Mouse (Mus musculus): Measurements from ENCODE around the gene Ipo13. TPM values are rescaled to one million over a fixed set of nuclear protein-coding genes. Genes with fewer than 3 reads are reported as not detected.

The Ipo13 gene
- polyA plus RNA-seq, 1 experiment from 2014 or later: 46.0 TPM

GRCm38 (mm10) chr4:117913421-117913820 lies 1.4 kb downstream of the Ipo13 start:
- Histone ChIP-seq H3K27me3 (no peaks in the 10 kb centered on the region), H3K4me3 (peak overlapping the region; percentile 66), H3K27ac (no peak overlapping the region), H3K4me1 (peaks cover 44% of the 10 kb centered on the region), H3K9me3 (no peaks in the 10 kb centered on the region), H3K4me2 (peak overlapping the region; percentile 100), H3K36me3 (peaks cover 32% of the 10 kb centered on the region), H3K9ac (peak overlapping the region; percentile 84)
- ATAC-seq (ENCODE audit: insufficient number of reproducible peaks, insufficient read depth, low FRiP score, low TSS enrichment, low read depth): no peak
- 54% methylated on average over 3 of the region's 3 CpGs for WGBS

GRCm38 (mm10) chr4:117912685-117913273 lies 2.0 kb downstream of the Ipo13 start:
- no peaks in the 10 kb centered on the region for H3K27me3 ChIP-seq
- peak overlapping the region; percentile 100 for H3K4me2 ChIP-seq
- ATAC-seq (ENCODE audit: insufficient number of reproducible peaks, insufficient read depth, low FRiP score, low TSS enrichment, low read depth): no peak
- 38% methylated on average over 7 of the region's 7 CpGs for WGBS
- H3K9me3 ChIP-seq: no peaks in the 10 kb centered on the region
- no peak overlapping the region for H3K27ac ChIP-seq
- H3K4me3 ChIP-seq: peak overlapping the region; percentile 66; the same call in 1 of the 2 replicates
- H3K9ac ChIP-seq: peak overlapping the region; percentile 84; the same call in 1 of the 2 replicates
- H3K36me3 ChIP-seq: peaks cover 37% of the 10 kb centered on the region
- peaks cover 44% of the 10 kb centered on the region for H3K4me1 ChIP-seq

- no peak overlapping the region for H3K4me2 ChIP-seq
- H3K27me3 ChIP-seq: no peaks in the 10 kb centered on the region
- H3K9me3 ChIP-seq: no peaks in the 10 kb centered on the region
- H3K4me1 ChIP-seq: peaks cover 44% of the 10 kb centered on the region
- WGBS: 91% methylated on average over 13 of the region's 13 CpGs
- peaks cover 38% of the 10 kb centered on the region for H3K36me3 ChIP-seq
- no peak for ATAC-seq (ENCODE audit: insufficient number of reproducible peaks, insufficient read depth, low FRiP score, low TSS enrichment, low read depth)
- H3K4me3 ChIP-seq: no peak overlapping the region; the same call in 1 of the 2 replicates
- H3K27ac ChIP-seq: no peak overlapping the region
- H3K9ac ChIP-seq: peak overlapping the region; percentile 84; the same call in 1 of the 2 replicates
Observed at GRCm38 (mm10) chr4:117912131-117912561, 2.7 kb downstream of the Ipo13 start.

- Histone ChIP-seq H3K9me3 (no peaks in the 10 kb centered on the region), H3K9ac (no peak overlapping the region)
- WGBS: 74% methylated on average over 8 of the region's 8 CpGs
Observed at GRCm38 (mm10) chr4:117908834-117909453, 5.9 kb downstream of the Ipo13 start.

GRCm38 (mm10) chr4:117906196-117906595 lies 8.6 kb downstream of the Ipo13 start:
- no peak for ATAC-seq (ENCODE audit: insufficient number of reproducible peaks, insufficient read depth, low FRiP score, low TSS enrichment, low read depth)
- Histone ChIP-seq H3K9me3 (no peaks in the 10 kb centered on the region), H3K27me3 (no peaks in the 10 kb centered on the region), H3K4me2 (no peak overlapping the region), H3K4me1 (peaks cover 11% of the 10 kb centered on the region), H3K9ac (no peak overlapping the region), H3K36me3 (peaks cover 73% of the 10 kb centered on the region), H3K4me3 (no peak overlapping the region), H3K27ac (no peak overlapping the region)
- 90% methylated on average over 3 of the region's 3 CpGs for WGBS

More at GRCm38 (mm10) chr4:117908834-117909453, 5.9 kb downstream of the Ipo13 start:
- no peaks in the 10 kb centered on the region for H3K27me3 ChIP-seq
- H3K36me3 ChIP-seq: peaks cover 61% of the 10 kb centered on the region
- no peak overlapping the region for H3K27ac ChIP-seq
- H3K4me2 ChIP-seq: no peak overlapping the region; the same call in 1 of the 2 replicates
- H3K4me3 ChIP-seq: no peak overlapping the region
- H3K4me1 ChIP-seq: peaks cover 32% of the 10 kb centered on the region
- ATAC-seq (ENCODE audit: insufficient number of reproducible peaks, insufficient read depth, low FRiP score, low TSS enrichment, low read depth): no peak

- 91% methylated on average over 8 of the region's 8 CpGs for WGBS
- no peak for ATAC-seq (ENCODE audit: insufficient number of reproducible peaks, insufficient read depth, low FRiP score, low TSS enrichment, low read depth)
Observed at GRCm38 (mm10) chr4:117904761-117905160, 10.0 kb downstream of the Ipo13 start.

GRCm38 (mm10) chr4:117904094-117904493 lies 10.7 kb downstream of the Ipo13 start:
- no peaks in the 10 kb centered on the region for H3K9me3 ChIP-seq
- no peak overlapping the region for H3K9ac ChIP-seq
- no peak overlapping the region for H3K4me2 ChIP-seq
- peaks cover 3% of the 10 kb centered on the region for H3K4me1 ChIP-seq
- H3K4me3 ChIP-seq: no peak overlapping the region
- 91% methylated on average over 10 of the region's 10 CpGs for WGBS
- no peaks in the 10 kb centered on the region for H3K27me3 ChIP-seq
- no peak overlapping the region for H3K27ac ChIP-seq
- peaks cover 82% of the 10 kb centered on the region for H3K36me3 ChIP-seq
- no peak for ATAC-seq (ENCODE audit: insufficient number of reproducible peaks, insufficient read depth, low FRiP score, low TSS enrichment, low read depth)

More at GRCm38 (mm10) chr4:117904761-117905160, 10.0 kb downstream of the Ipo13 start:
- Histone ChIP-seq H3K9ac (no peak overlapping the region), H3K4me1 (peaks cover 6% of the 10 kb centered on the region), H3K27ac (no peak overlapping the region), H3K4me3 (no peak overlapping the region), H3K36me3 (peaks cover 77% of the 10 kb centered on the region), H3K9me3 (no peaks in the 10 kb centered on the region), H3K4me2 (no peak overlapping the region), H3K27me3 (no peaks in the 10 kb centered on the region)

- 86% methylated on average over 3 of the region's 3 CpGs for WGBS
- H3K36me3 ChIP-seq: peaks cover 90% of the 10 kb centered on the region
- ATAC-seq (ENCODE audit: insufficient number of reproducible peaks, insufficient read depth, low FRiP score, low TSS enrichment, low read depth): no peak
- H3K9ac ChIP-seq: no peak overlapping the region
- no peak overlapping the region for H3K4me2 ChIP-seq
- H3K4me1 ChIP-seq: no peaks in the 10 kb centered on the region
- no peaks in the 10 kb centered on the region for H3K27me3 ChIP-seq
- H3K9me3 ChIP-seq: no peaks in the 10 kb centered on the region
- no peak overlapping the region for H3K27ac ChIP-seq
- no peak overlapping the region for H3K4me3 ChIP-seq
Observed at GRCm38 (mm10) chr4:117898111-117898510, 16.7 kb downstream of the Ipo13 start.

- no peak for ATAC-seq (ENCODE audit: insufficient number of reproducible peaks, insufficient read depth, low FRiP score, low TSS enrichment, low read depth)
- Histone ChIP-seq H3K36me3 (peaks cover 70% of the 10 kb centered on the region), H3K4me3 (no peak overlapping the region), H3K4me1 (peaks cover 4% of the 10 kb centered on the region), H3K9me3 (no peaks in the 10 kb centered on the region), H3K27me3 (no peaks in the 10 kb centered on the region), H3K27ac (no peak overlapping the region), H3K4me2 (no peak overlapping the region), H3K9ac (no peak overlapping the region)
- WGBS: 92% methylated on average over 6 of the region's 6 CpGs
Observed at GRCm38 (mm10) chr4:117896031-117896430, 18.8 kb downstream of the Ipo13 start.

- Histone ChIP-seq H3K9ac (no peak overlapping the region), H3K4me3 (no peak overlapping the region), H3K4me1 (peaks cover 8% of the 10 kb centered on the region), H3K27ac (no peak overlapping the region), H3K4me2 (no peak overlapping the region), H3K36me3 (peaks cover 63% of the 10 kb centered on the region), H3K9me3 (no peaks in the 10 kb centered on the region), H3K27me3 (no peaks in the 10 kb centered on the region)
- WGBS: 74% methylated on average over 7 of the region's 7 CpGs
- no peak for ATAC-seq (ENCODE audit: insufficient number of reproducible peaks, insufficient read depth, low FRiP score, low TSS enrichment, low read depth)
Observed at GRCm38 (mm10) chr4:117895339-117895738, 19.5 kb downstream of the Ipo13 start.

GRCm38 (mm10) chr4:117894601-117895000 lies 20.2 kb downstream of the Ipo13 start:
- H3K4me1 ChIP-seq: peaks cover 8% of the 10 kb centered on the region
- H3K27ac ChIP-seq: no peak overlapping the region
- H3K9me3 ChIP-seq: no peaks in the 10 kb centered on the region
- H3K4me3 ChIP-seq: no peak overlapping the region
- no peak overlapping the region for H3K4me2 ChIP-seq
- ATAC-seq (ENCODE audit: insufficient number of reproducible peaks, insufficient read depth, low FRiP score, low TSS enrichment, low read depth): no peak
- H3K9ac ChIP-seq: no peak overlapping the region
- H3K27me3 ChIP-seq: no peaks in the 10 kb centered on the region
- peaks cover 56% of the 10 kb centered on the region for H3K36me3 ChIP-seq
- 94% methylated on average over 8 of the region's 8 CpGs for WGBS

GRCm38 (mm10) chr4:117893376-117893775 lies 21.4 kb downstream of the Ipo13 start:
- Histone ChIP-seq H3K9me3 (no peaks in the 10 kb centered on the region), H3K27me3 (no peaks in the 10 kb centered on the region), H3K4me2 (no peak overlapping the region), H3K4me3 (no peak overlapping the region), H3K9ac (no peak overlapping the region), H3K27ac (no peak overlapping the region), H3K4me1 (peaks cover 8% of the 10 kb centered on the region), H3K36me3 (peaks cover 52% of the 10 kb centered on the region)
- no peak for ATAC-seq (ENCODE audit: insufficient number of reproducible peaks, insufficient read depth, low FRiP score, low TSS enrichment, low read depth)
- 26% methylated on average over 9 of the region's 9 CpGs for WGBS

Data from embryonic facial prominence, embryonic 13.5 days (tissue).